In the genomic region with DNA sequence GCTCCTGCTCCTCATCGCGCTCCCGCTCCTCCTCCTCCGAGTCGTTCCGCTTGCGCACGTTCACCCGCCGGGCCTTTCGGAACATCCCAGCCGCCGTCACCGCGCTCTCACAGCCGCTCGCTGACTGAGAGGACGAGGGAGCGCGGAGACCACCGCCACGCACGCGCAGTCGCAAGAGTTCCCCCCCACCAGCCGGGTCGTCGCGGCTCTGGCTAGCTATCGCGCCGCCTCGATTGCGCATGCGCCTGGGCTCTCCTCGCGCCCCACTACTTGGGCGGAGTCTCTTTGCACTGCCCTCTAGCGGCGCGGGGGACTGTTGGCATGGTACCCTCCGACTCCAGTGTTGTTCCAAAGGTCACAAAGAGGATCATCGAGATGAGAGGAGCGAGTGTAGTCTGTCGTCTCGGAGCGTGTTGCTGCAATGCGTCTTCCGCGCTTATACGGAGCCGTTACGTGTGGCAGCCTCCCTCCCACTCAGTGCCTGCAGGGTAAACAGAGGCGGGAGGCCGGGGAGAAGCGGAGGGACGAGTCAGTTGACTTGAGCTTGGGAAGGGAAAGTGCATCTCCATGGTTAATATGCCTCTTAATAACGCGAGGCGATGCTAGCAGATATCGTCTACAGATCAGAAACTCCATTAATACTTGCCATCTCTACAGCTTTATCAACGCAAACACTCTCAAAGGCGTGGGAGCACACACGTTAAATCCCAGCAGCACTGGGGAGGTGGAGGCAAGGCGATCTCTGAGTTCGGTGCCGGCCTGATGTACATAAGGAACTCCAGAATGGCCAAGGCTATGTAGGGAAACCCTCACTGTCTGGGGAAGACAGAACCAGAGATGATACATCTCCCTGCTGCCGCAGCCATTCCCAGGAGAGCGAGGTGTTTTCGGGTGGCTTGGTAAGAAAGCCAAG, we compare ENCODE assay signal across 8 mouse cellular contexts. TPM values are rescaled to one million over a fixed set of nuclear protein-coding genes. Genes with fewer than 3 reads are reported as not detected.
A peak's percentile ranks its signal among the peaks of the same experiment; 100 is the strongest.
DNase-seq lines count a peak whose midpoint lies in the region; ATAC-seq lines count a peak whose summit lies in the region.

A gene (minus strand): TSS at position 274 of the 913 bp plus-strand sequence.

- peak; percentile 98 for DNase-seq in c-Kit-negative CD71-positive TER-119-positive erythroid progenitor cells, embryonic 14.5 days (ENCODE audit: low read depth, low spot score)
- peak; percentile 96 for DNase-seq in fibroblast of lung, adult 2 months (ENCODE audit: low read depth)
- peak; percentile 98 for DNase-seq in kidney, postnatal 14 days
- DNase-seq in liver, embryonic 13.5 days: peak; percentile 95
- peak; percentile 99 for DNase-seq in neural tube, embryonic 10.5 days (ENCODE audit: extremely low spot score, low spot score)

- H3K4me3 ChIP-seq in heart, embryonic 14.5 days (ENCODE audit: control insufficient read depth in 1 of 2, insufficient read depth in 1 of 2, low read depth in 1 of 2, low read length in 2 of 2): peak within 1 kb of the TSS; percentile 90 to 94
- peak within 1 kb of the TSS; percentile 99 for H3K4me3 ChIP-seq in liver, embryonic 13.5 days (replicated peaks)
- peak within 1 kb of the TSS; percentile 89 for H3K4me3 ChIP-seq in stomach, embryonic 16.5 days (replicated peaks; ENCODE audit: low read length)

- peak within 1 kb of the TSS; percentile 94 for H3K9ac ChIP-seq in heart, embryonic 14.5 days (ENCODE audit: low read length)
- H3K9ac ChIP-seq in liver, embryonic 13.5 days: peak within 1 kb of the TSS; percentile 97
- H3K9ac ChIP-seq in stomach, embryonic 16.5 days (ENCODE audit: low read length): peak within 1 kb of the TSS; percentile 94

- peaks cover 19% of the 10 kb centered on the region for H3K36me3 ChIP-seq in heart, embryonic 14.5 days (ENCODE audit: control insufficient read depth, insufficient read depth, low read length)
- peaks cover 20% of the 10 kb centered on the region for H3K36me3 ChIP-seq in liver, embryonic 13.5 days
- H3K36me3 ChIP-seq in stomach, embryonic 16.5 days (ENCODE audit: control insufficient read depth, insufficient read depth, low read length): no peaks in the 10 kb centered on the region

- H3K27ac ChIP-seq in heart, embryonic 14.5 days (replicated peaks in 1 of 2; ENCODE audit: control insufficient read depth in 1 of 2, insufficient read depth in 1 of 2, low read depth in 2 of 2, low read length in 2 of 2): peak within 1 kb of the TSS; percentile 94
- H3K27ac ChIP-seq in liver, embryonic 13.5 days: peak within 1 kb of the TSS; percentile 93
- H3K27ac ChIP-seq in stomach, embryonic 16.5 days (ENCODE audit: low read length): peak within 1 kb of the TSS; percentile 96

- no peaks in the 10 kb centered on the region for H3K9me3 ChIP-seq in heart, embryonic 14.5 days (ENCODE audit: control insufficient read depth, low read length)
- H3K9me3 ChIP-seq in liver, embryonic 13.5 days (replicated peaks): no peaks in the 10 kb centered on the region
- H3K9me3 ChIP-seq in stomach, embryonic 16.5 days (replicated peaks; ENCODE audit: control insufficient read depth, low read length): no peaks in the 10 kb centered on the region

- H3K27me3 ChIP-seq in heart, embryonic 14.5 days (ENCODE audit: control insufficient read depth, insufficient read depth, low read length): no peaks in the 10 kb centered on the region
- H3K27me3 ChIP-seq in liver, embryonic 13.5 days: peaks cover 3% of the 10 kb centered on the region; the same call in 1 of the 2 replicates
- no peaks in the 10 kb centered on the region for H3K27me3 ChIP-seq in stomach, embryonic 16.5 days (ENCODE audit: control insufficient read depth, insufficient read depth, low read length)

- 1% methylated on average over 67 of the region's 70 CpGs for WGBS in heart, embryonic 14.5 days
- 1% methylated on average over 69 of the region's 70 CpGs for WGBS in liver, embryonic 13.5 days (ENCODE audit: insufficient replicate concordance)
- 1% methylated on average over 67 of the region's 70 CpGs for WGBS in stomach, embryonic 16.5 days

- peaks cover 4 to 22% of the 10 kb centered on the region in 2 experiments; a peak in 3 of 4 replicates for H3K4me1 ChIP-seq in heart, embryonic 14.5 days (ENCODE audit: control insufficient read depth in 2 of 2, insufficient read depth in 2 of 2, low read length in 2 of 2)
- peaks cover 34% of the 10 kb centered on the region for H3K4me1 ChIP-seq in liver, embryonic 13.5 days (replicated peaks)
- H3K4me1 ChIP-seq in stomach, embryonic 16.5 days (ENCODE audit: control insufficient read depth, insufficient read depth, low read length): peaks cover 8% of the 10 kb centered on the region

- peak; percentile 93 for ATAC-seq in CD4-positive, CD25-positive, alpha-beta regulatory T cell, adult 4 months
- ATAC-seq in heart, embryonic 14.5 days (ENCODE audit: insufficient number of reproducible peaks, insufficient read depth, low FRiP score, low read depth): peak; percentile 92
- ATAC-seq in liver, embryonic 13.5 days (ENCODE audit: low read depth): peak; percentile 95
- ATAC-seq in stomach, embryonic 16.5 days (ENCODE audit: insufficient read depth, low FRiP score): peak; percentile 98

- H3K4me2 ChIP-seq in heart, embryonic 14.5 days (ENCODE audit: low read length): peak within 1 kb of the TSS; percentile 86
- peak within 1 kb of the TSS; percentile 89 for H3K4me2 ChIP-seq in liver, embryonic 13.5 days
- H3K4me2 ChIP-seq in stomach, embryonic 16.5 days (ENCODE audit: low read depth, low read length): peak within 1 kb of the TSS; percentile 83

RNA-seq across cellular contexts. Expression of the gene that starts here (rescaled TPM):
- 100 to 1,000 TPM; 121 to 128 TPM for polyA plus RNA-seq in CD4-positive, CD25-positive, alpha-beta regulatory T cell, adult 4 months (2017; shearing (Covaris generic))
- polyA plus RNA-seq in heart, embryonic 14.5 days (2014; fragmentation: Nextera tagmentation; extraction: Ambion mirVana): 42.7 and 45.1 TPM in 2 replicates
- 15.8 and 19.0 TPM in 2 replicates for polyA plus RNA-seq in liver, embryonic 13.5 days (2015; fragmentation: Nextera tagmentation; extraction: Ambion mirVana)
- 43.3 and 46.5 TPM in 2 replicates for polyA plus RNA-seq in stomach, embryonic 16.5 days (2015; fragmentation: Nextera tagmentation; extraction: Ambion mirVana)

Comparison
In these comparisons a context has a peak if more than half of its experiments do, and no peak if none do; other contexts are left out.
1. Peak in every context shown above with its lines: DNase-seq, ATAC-seq, H3K4me3 ChIP-seq and H3K27ac ChIP-seq.